Mouse (Mus musculus) limb, embryonic 12.5 days (tissue): Measurements from ENCODE around the gene Meox1. TPM values are rescaled to one million over a fixed set of nuclear protein-coding genes. Genes with fewer than 3 reads are reported as not detected.

Experiments
- polyA plus RNA-seq: library from polyadenylated mRNA; unstranded; fragments of >200 nt; fragmentation: Nextera tagmentation; extraction: Ambion mirVana; gene quantifications from 2 replicates; pipeline ENCODE4 v1.2.1, GENCODE M21; 2016

Gene Meox1
- polyA plus RNA-seq, 1 experiment from 2014 or later, result 14.1 TPM

Other genes starting within 250 kb of the Meox1 start
- 1.7 and 2.5 TPM in 2 replicates for gene Arl4d, start 228.8 kb downstream of the Meox1 start, polyA plus RNA-seq
- 53.8 and 53.9 TPM in 2 replicates for gene Dhx8, start 161.5 kb downstream of the Meox1 start, polyA plus RNA-seq
- 22.9 and 26.2 TPM in 2 replicates for gene Etv4, start 109.0 kb downstream of the Meox1 start, polyA plus RNA-seq
- gene Sost, start 72.6 kb upstream of the Meox1 start, polyA plus RNA-seq, result 1.1 and 1.2 TPM in 2 replicates
- gene Cfap97d1, start 89.9 kb upstream of the Meox1 start, polyA plus RNA-seq, result not detected in 2 replicates
- gene Dusp3, start 92.6 kb upstream of the Meox1 start, polyA plus RNA-seq, result 11.2 and 11.6 TPM in 2 replicates
- gene Mpp3, start 134.1 kb upstream of the Meox1 start, polyA plus RNA-seq, result 13.7 and 16.3 TPM in 2 replicates
- 0.40 and 0.70 TPM in 2 replicates for gene Cd300lg, start 147.1 kb upstream of the Meox1 start, polyA plus RNA-seq
- gene Mpp2, start 194.1 kb upstream of the Meox1 start, polyA plus RNA-seq, result 12.6 and 14.3 TPM in 2 replicates
- not detected in 2 replicates for gene Ppy, start 206.9 kb upstream of the Meox1 start, polyA plus RNA-seq
- gene Pyy, start 213.5 kb upstream of the Meox1 start, polyA plus RNA-seq, result not detected in 2 replicates